ENCODE assay signal across 19 mouse cellular contexts in the genomic region with DNA sequence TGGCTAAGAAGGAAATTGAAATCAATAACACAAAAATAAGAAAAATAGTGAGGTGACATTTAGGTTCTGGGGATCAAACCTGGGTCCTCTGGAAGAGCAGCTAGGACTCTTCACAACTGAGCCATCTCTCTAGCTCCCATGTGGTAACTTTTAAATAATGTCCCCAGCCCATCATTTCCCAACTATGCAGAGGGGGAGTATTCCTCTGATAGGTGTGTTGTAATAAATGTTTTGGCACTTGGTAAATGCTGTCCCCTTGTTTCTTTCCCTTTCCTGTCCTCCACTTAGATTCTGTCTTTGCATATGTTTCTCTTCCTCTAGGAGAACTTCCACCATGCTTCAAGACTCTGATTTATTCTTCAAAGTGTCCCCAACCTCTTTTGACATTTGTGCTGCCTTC. TPM values are rescaled to one million over a fixed set of nuclear protein-coding genes. Genes with fewer than 3 reads are reported as not detected.
"Had no signal": no experiment of that assay in that cellular context is flagged by ENCODE, and none has a peak within 500 bp of the region (broad histone marks: within the 10 kb centered on the region; RNA-seq: fewer than 3 reads in every experiment).

No protein-coding gene starts in this region.

- H3K9ac ChIP-seq: liver, embryonic 13.5 days; liver, embryonic 15.5 days; liver, postnatal 0 days; lung, embryonic 15.5 days; midbrain, embryonic 13.5 days; midbrain, embryonic 15.5 days; neural tube, embryonic 12.5 days had no signal

- H3K36me3 ChIP-seq: liver, embryonic 13.5 days; liver, embryonic 15.5 days; midbrain, embryonic 13.5 days; midbrain, embryonic 15.5 days; neural tube, embryonic 12.5 days had no signal

- H3K9me3 ChIP-seq: liver, embryonic 15.5 days; lung, embryonic 15.5 days; midbrain, embryonic 15.5 days; neural tube, embryonic 12.5 days had no signal

- H3K27me3 ChIP-seq: liver, embryonic 13.5 days; liver, embryonic 15.5 days; lung, embryonic 15.5 days; midbrain, embryonic 13.5 days; midbrain, embryonic 15.5 days; neural tube, embryonic 12.5 days had no signal

- H3K4me3 ChIP-seq: liver, embryonic 13.5 days; liver, embryonic 15.5 days; lung, embryonic 15.5 days; megakaryocyte, embryonic 14.5 days; midbrain, embryonic 13.5 days; midbrain, embryonic 15.5 days; neural tube, embryonic 12.5 days had no signal

- DNase-seq: liver, embryonic 13.5 days; liver, postnatal 0 days; lung, postnatal 14 days; right cerebral cortex, postnatal 14 days; spleen, adult 18-20 months; thymus, adult 18-20 months; thymus, postnatal 14 days; thymus, postnatal 36 days had no signal

- ATAC-seq: liver, postnatal 0 days; midbrain, embryonic 13.5 days; midbrain, embryonic 15.5 days had no signal

- H3K4me1 ChIP-seq: liver, embryonic 13.5 days; liver, embryonic 15.5 days; megakaryocyte, embryonic 14.5 days; midbrain, embryonic 13.5 days; midbrain, embryonic 15.5 days; neural tube, embryonic 12.5 days had no signal

- H3K27ac ChIP-seq: liver, embryonic 13.5 days; liver, embryonic 15.5 days; lung, embryonic 15.5 days; macrophage; midbrain, embryonic 13.5 days; midbrain, embryonic 15.5 days; neural tube, embryonic 12.5 days had no signal

- H3K4me2 ChIP-seq: liver, embryonic 13.5 days; liver, embryonic 15.5 days; lung, embryonic 15.5 days; midbrain, embryonic 11.5 days; midbrain, embryonic 13.5 days; midbrain, embryonic 15.5 days; neural tube, embryonic 12.5 days had no signal

RNA-seq across cellular contexts. Expression of a gene that starts 58.1 kb away (rescaled TPM):
- total RNA-seq: megakaryocyte progenitor cell, adult 5-6 weeks; monocyte, adult 5-6 weeks; neutrophil, adult 5-6 weeks had no signal
- polyA plus RNA-seq: macrophage had no signal
